Mouse (Mus musculus): Measurements from ENCODE around the gene Lrrc39. TPM values are rescaled to one million over a fixed set of nuclear protein-coding genes. Genes with fewer than 3 reads are reported as not detected.

Lrrc39 gene
- 0.59 TPM for polyA plus RNA-seq (2017; shearing (Covaris generic))

GRCm38 (mm10) chr3:116562408-116563094 is at the start of gene Lrrc39:
Gene Lrrc39, plus strand, starts transcription at chr3:116562973.

GRCm38 (mm10) chr3:116594728-116595602 is 32.2 kb downstream of the Lrrc39 start, which contains the start of gene Sass6:
Gene Sass6, plus strand, starts transcription at chr3:116594982.

GRCm38 (mm10) chr3:116614295-116614892 is 51.6 kb downstream of the Lrrc39 start, which contains the start of gene Trmt13:
Gene Trmt13, minus strand, starts transcription at chr3:116614587.

Other genes starting within 250 kb of the Lrrc39 start
- gene Cdc14a, start 138.9 kb upstream of the Lrrc39 start, polyA plus RNA-seq (2017; shearing (Covaris generic)): 21.2 TPM
- gene Rtca, start 54.8 kb upstream of the Lrrc39 start, polyA plus RNA-seq (2017; shearing (Covaris generic)): 47.8 TPM
- 19.8 TPM for gene Dbt, start 49.9 kb upstream of the Lrrc39 start, polyA plus RNA-seq (2017; shearing (Covaris generic))
- gene Sass6, start 32.0 kb downstream of the Lrrc39 start, polyA plus RNA-seq (2017; shearing (Covaris generic)): 7.9 TPM
- gene Trmt13, start 51.6 kb downstream of the Lrrc39 start, polyA plus RNA-seq (2017; shearing (Covaris generic)): 48.1 TPM
- gene Mfsd14a, start 99.7 kb downstream of the Lrrc39 start, polyA plus RNA-seq (2017; shearing (Covaris generic)): 92.8 TPM
- gene Gm43191, start 118.3 kb downstream of the Lrrc39 start, polyA plus RNA-seq (2017; shearing (Covaris generic)): not detected
- 7.2 TPM for gene Slc35a3, start 149.9 kb downstream of the Lrrc39 start, polyA plus RNA-seq (2017; shearing (Covaris generic))
- gene Agl, start 245.2 kb downstream of the Lrrc39 start, polyA plus RNA-seq (2017; shearing (Covaris generic)): 6.3 TPM